Mouse (Mus musculus) intestine, embryonic 16.5 days (tissue): ENCODE data around the gene Ddx23. TPM values are rescaled to one million over a fixed set of nuclear protein-coding genes. Genes with fewer than 3 reads are reported as not detected.

Experiments used
- ATAC-seq: fragments of 200-750 bp; cut with Nextera tagmentation; 2 replicates; pipeline ENCODE4 v1.8.0; 2017; ENCODE audit warnings: moderate TSS enrichment, moderate library complexity
- H3K27ac ChIP-seq: fragments of 300-500 bp; sonication (generic); 2 replicates; pipeline ENCODE4 v1.5.1; 2014; ENCODE audit warnings: mild to moderate bottlenecking, low read length
- H3K27me3 ChIP-seq: fragments of 300-500 bp; sonication (generic); replicated peaks from 2 replicates; pipeline ENCODE4 v1.6.1; 2014; ENCODE audit warnings: low read length, control low read depth, mixed read lengths; ENCODE audit not compliant: control insufficient read depth, insufficient read depth
- H3K36me3 ChIP-seq: fragments of 300-500 bp; sonication (generic); 2 replicates; pipeline ENCODE4 v1.6.1; 2014; ENCODE audit warnings: low read length, control low read depth; ENCODE audit not compliant: control insufficient read depth, insufficient read depth
- H3K4me1 ChIP-seq: fragments of 300-500 bp; sonication (generic); 2 replicates; pipeline ENCODE4 v1.6.1; 2014; ENCODE audit warnings: low read length, control low read depth, mixed read lengths; ENCODE audit not compliant: control insufficient read depth, insufficient read depth
- H3K4me2 ChIP-seq: fragments of 300-500 bp; sonication (generic); 2 replicates; pipeline ENCODE4 v1.6.1; 2014; ENCODE audit warnings: low read depth, low read length, control low read depth
- H3K4me3 ChIP-seq: fragments of 300-500 bp; sonication (generic); 2 replicates; pipeline ENCODE4 v1.5.1; 2014; ENCODE audit warnings: mild to moderate bottlenecking, low read length
- H3K9ac ChIP-seq: fragments of 300-500 bp; sonication (generic); 2 replicates; pipeline ENCODE4 v1.6.1; 2014; ENCODE audit warnings: low read depth, low read length
- H3K9me3 ChIP-seq: fragments of 300-500 bp; sonication (generic); 2 replicates; pipeline ENCODE4 v1.6.1; 2016; ENCODE audit warnings: low read length, control low read depth; ENCODE audit not compliant: control insufficient read depth
- WGBS: fragments of 180-500 bp; shearing (Covaris S2); extraction: QIAGEN DNeasy Blood & Tissue Kit; methylation state at CpG from one replicate; pipeline ENCODE4 v1.1.7; 2014; 5-methylcytosine and 5-hydroxymethylcytosine counted together
- polyA plus RNA-seq: library from polyadenylated mRNA; unstranded; fragments of >200 nt; fragmentation: Nextera tagmentation; extraction: Ambion mirVana; gene quantifications from 2 replicates; pipeline ENCODE4 v1.2.1, GENCODE M21; 2015

Gene Ddx23
- polyA plus RNA-seq, 1 experiment from 2014 or later: 17.6 TPM

DNA sequence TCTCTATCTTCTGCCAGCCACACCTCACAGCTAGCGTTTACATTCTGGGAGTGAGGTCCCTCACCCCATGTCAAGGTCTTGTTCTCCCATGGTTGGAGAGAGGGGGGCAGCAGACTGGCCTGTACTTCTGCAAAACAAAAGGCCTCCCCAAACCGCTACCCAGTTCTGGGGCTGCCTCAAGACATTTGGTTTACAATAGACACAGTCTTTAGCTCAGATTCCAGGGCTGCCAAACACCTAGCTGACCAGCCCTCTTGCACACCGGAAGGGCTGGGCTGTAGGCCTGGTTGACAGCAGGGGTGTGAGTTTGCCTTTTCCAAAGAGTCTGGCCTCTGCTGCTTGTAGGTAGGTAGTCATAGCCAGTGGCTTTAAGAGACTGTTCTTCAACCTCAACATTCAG lies 25.5 kb downstream of the Ddx23 start:
- no peak overlapping the region for H3K27ac ChIP-seq
- peaks cover 3% of the 10 kb centered on the region; the same call in 1 of the 2 replicates for H3K27me3 ChIP-seq
- ATAC-seq: no peak
- H3K4me1 ChIP-seq: peaks cover 27% of the 10 kb centered on the region
- 43% methylated on average over 3 of the region's 3 CpGs for WGBS
- H3K9me3 ChIP-seq: no peaks in the 10 kb centered on the region
- no peak overlapping the region for H3K4me3 ChIP-seq
- no peak overlapping the region for H3K4me2 ChIP-seq
- no peaks in the 10 kb centered on the region for H3K36me3 ChIP-seq
- H3K9ac ChIP-seq: no peak overlapping the region

DNA sequence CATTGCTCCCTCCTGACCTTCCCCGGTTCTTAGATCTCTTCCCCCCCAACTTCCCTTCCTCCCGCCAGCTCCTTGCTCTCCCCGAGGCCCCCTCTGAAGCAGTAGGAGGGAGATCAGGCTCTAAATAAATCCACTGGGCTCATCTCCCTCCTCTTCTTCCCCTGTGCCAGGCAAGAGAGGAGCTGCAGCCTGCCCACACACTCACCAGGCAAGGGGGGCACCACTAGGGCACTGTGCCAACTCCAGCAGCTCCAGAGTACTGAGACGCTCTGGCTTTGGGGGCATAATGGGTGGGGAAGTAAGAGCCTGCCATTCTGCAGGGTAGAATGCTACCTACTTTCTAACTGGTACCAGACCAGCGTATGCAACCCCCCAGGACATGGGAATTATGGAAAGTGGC lies 26.2 kb downstream of the Ddx23 start:
- Histone ChIP-seq H3K4me3 (no peak overlapping the region), H3K4me1 (peaks cover 31% of the 10 kb centered on the region), H3K9ac (peak overlapping the region; percentile 2; the same call in 1 of the 2 replicates), H3K36me3 (no peaks in the 10 kb centered on the region), H3K9me3 (no peaks in the 10 kb centered on the region), H3K27me3 (peaks cover 3% of the 10 kb centered on the region; the same call in 1 of the 2 replicates), H3K27ac (no peak overlapping the region), H3K4me2 (0 out of 2 replicates have a peak overlapping the region, but pooled peaks have one; percentile 98)
- no peak for ATAC-seq
- whole genome bisulfite sequencing: 54% methylated on average over 5 of the region's 5 CpGs

DNA sequence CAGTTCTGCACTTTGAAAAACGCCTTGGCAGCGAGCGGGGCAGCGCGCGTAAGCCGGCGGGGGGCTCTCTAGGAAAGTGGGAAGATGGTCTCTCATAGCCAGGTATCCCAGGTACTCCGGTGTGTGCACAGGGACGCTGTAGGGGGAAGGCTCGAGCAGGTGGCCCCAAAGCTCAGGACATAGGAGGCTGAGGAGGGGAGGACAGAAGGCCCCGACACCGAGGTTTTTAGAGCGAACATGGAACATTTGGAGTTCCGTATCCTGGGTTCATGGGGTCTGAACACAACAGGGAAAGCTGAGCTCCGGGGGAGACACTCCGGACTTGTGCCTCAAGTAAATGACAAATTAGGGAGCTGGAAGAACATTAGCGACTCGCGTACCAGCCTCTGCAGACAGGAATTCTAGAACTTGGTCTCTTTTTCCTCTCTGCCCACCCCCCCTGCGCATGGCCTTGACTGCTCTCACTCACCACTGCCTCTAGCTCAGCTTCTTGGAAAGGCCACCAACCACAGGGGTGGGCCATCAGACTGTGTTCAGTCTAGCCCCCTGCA lies 27.3 kb downstream of the Ddx23 start:
- Histone ChIP-seq H3K36me3 (no peaks in the 10 kb centered on the region), H3K4me2 (peak overlapping the region; percentile 98), H3K4me1 (peaks cover 36% of the 10 kb centered on the region), H3K9ac (peak overlapping the region; percentile 83), H3K9me3 (no peaks in the 10 kb centered on the region), H3K27ac (peak overlapping the region; percentile 84; the same call in 1 of the 2 replicates), H3K27me3 (peaks cover 3% of the 10 kb centered on the region; the same call in 1 of the 2 replicates), H3K4me3 (peak overlapping the region; percentile 83)
- no peak for ATAC-seq
- 7% methylated on average over 21 of the region's 21 CpGs for WGBS

DNA sequence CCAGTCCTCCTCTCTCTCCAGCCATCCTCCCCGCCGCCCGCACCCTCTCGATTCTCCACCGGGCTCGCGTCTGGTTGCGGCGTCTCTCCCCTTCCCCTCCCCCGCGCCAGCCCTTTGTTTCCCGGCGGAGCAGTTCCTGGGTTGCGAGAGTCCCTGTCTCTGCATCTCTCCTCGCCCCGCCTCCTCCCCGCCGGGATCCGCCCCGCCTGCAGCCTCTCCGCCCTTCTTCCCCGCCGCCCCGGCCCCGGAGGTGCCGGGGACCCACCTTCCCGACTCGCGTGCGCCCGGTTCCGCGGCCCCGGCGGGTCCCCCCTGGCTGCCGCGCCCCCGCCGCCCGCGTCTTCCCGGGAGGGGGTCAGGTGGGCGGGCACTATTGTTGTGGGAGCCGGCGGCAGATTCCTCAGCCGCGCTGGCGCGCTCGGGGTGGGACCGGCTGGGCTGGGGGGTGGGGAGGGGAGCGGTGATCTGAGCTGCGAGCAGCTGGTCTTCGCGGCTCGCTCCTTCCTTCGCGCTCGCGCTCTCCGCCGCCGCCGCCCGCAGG lies 28.1 kb downstream of the Ddx23 start:
- Histone ChIP-seq H3K4me2 (peak overlapping the region; percentile 98), H3K9ac (peak overlapping the region; percentile 83), H3K9me3 (no peaks in the 10 kb centered on the region), H3K27me3 (peaks cover 3% of the 10 kb centered on the region; the same call in 1 of the 2 replicates), H3K36me3 (no peaks in the 10 kb centered on the region), H3K27ac (peak overlapping the region; percentile 84), H3K4me3 (peak overlapping the region; percentile 83), H3K4me1 (peaks cover 36% of the 10 kb centered on the region)
- peak; percentile 69 for ATAC-seq
- WGBS: under 1% methylated on average over 47 of the region's 65 CpGs

DNA sequence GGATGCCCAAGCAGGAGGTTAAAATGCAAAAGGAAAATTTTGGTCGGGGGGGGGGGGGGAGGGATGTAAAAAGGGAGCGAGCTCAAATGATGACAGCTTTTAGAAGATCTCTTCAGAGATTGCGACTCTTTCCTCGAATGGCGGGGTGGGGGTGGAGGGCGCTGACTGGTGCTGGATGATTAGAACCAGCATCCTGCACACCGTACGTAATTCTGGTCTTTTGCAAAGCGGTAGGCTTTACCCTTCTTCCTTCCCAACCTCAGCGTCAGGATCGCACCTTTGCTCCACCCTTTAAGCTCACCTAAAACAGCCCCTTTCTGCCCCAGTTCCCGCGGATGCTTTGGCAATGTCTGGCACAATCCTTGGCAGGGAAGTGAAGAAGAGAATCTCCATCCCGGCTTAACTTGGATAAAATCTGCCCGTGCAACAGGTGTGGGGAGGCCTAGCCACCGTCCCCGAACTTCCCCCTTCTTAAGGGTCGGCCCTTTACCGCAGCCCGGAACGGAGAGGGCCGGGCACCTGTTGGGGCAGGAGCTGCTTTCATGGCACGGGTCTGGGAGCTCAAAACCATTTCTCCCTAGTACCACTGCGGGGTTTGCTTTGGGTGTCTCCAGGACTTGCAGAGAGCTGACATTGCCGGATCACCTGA lies 28.7 kb downstream of the Ddx23 start:
- Histone ChIP-seq H3K4me3 (peak overlapping the region; percentile 83), H3K27ac (peak overlapping the region; percentile 84), H3K4me1 (peaks cover 40% of the 10 kb centered on the region), H3K36me3 (no peaks in the 10 kb centered on the region), H3K9me3 (no peaks in the 10 kb centered on the region), H3K4me2 (peak overlapping the region; percentile 98), H3K9ac (peak overlapping the region; percentile 83), H3K27me3 (peaks cover 3% of the 10 kb centered on the region; the same call in 1 of the 2 replicates)
- 3% methylated on average over 25 of the region's 25 CpGs for WGBS
- no peak for ATAC-seq

DNA sequence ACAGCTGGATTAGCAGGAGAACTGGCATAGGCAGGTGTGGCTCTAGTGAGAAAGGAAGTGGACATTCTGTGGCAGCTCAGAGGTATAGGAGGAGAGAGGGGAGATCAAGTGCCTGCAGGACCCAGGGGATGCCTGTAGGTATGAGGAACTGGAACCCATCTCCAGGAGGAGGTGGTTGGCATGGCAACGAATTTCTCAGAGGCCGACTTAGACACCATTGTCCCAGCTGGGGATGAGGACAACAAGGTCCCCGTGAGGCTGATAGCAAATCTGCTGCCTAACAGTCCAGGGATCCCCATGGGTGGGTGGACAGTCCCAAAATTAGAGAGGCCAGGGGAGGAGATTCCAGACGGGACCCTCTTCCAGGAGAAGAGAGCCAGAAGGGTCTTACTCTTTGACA lies 29.8 kb downstream of the Ddx23 start:
- ATAC-seq: no peak
- peaks cover 3% of the 10 kb centered on the region; the same call in 1 of the 2 replicates for H3K27me3 ChIP-seq
- H3K36me3 ChIP-seq: no peaks in the 10 kb centered on the region
- peaks cover 50% of the 10 kb centered on the region for H3K4me1 ChIP-seq
- H3K4me3 ChIP-seq: peak overlapping the region; percentile 83
- no peaks in the 10 kb centered on the region for H3K9me3 ChIP-seq
- WGBS: 7% methylated on average over 4 of the region's 4 CpGs
- peak overlapping the region; percentile 72 for H3K9ac ChIP-seq
- peak overlapping the region; percentile 98 for H3K4me2 ChIP-seq
- H3K27ac ChIP-seq: no peak overlapping the region

DNA sequence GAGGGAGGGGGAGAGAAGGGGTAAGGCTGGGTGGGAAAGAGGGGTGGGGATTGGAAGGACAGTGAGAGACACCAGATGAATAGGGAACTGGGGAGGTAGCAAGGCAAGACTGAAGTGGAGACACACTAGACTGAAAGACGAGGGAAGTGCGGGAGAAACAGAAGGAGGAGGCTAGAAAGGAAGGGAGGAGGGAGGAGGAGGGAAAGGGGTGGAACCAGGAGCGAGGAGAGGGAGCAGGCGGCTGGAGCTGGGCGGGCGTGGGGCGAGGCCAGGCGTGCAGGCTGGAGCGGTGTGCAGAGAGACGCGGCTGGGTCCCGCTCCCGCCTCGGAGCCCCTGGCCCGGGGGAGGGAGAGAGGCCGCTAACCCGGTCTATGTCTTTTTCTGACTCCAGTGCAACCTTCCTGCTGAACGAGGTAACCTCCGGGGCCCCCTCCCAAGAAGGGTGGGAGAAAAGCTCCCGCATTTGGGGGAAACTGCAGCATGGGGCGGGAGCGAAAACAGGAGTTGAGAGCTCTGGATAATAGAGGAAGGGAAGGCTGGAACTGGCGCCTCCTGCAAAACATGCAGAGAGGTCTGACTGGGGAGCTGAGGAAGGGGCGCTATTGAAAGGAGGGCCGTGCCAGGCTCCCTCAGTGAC lies 30.5 kb downstream of the Ddx23 start:
- Histone ChIP-seq H3K27ac (peak overlapping the region; percentile 47), H3K4me3 (peak overlapping the region; percentile 83), H3K36me3 (no peaks in the 10 kb centered on the region), H3K4me2 (peak overlapping the region; percentile 98), H3K4me1 (peaks cover 50% of the 10 kb centered on the region), H3K27me3 (peaks cover 3% of the 10 kb centered on the region; the same call in 1 of the 2 replicates), H3K9ac (peak overlapping the region; percentile 72), H3K9me3 (no peaks in the 10 kb centered on the region)
- peak; percentile 80 for ATAC-seq
- under 1% methylated on average over 25 of the region's 25 CpGs for WGBS

DNA sequence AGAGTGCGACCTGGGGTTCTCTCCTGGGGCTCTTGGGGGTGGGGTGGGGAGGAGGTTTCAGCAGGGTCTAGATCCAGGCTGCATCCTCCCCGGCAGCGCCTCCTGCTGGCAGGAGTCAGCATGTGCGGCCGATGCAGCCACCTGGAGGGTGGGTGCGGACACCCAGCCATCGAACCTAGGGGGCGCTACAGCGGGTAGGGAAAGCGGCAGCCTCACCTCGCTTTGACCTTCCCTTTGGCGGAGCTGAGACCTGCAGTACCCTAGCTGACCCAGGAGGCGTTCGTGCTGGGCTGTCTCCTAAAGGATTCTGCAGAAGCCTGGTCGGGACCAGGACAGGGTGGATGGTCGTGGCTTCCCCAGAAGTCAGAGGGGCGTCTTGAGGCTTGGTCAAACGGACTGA lies 31.2 kb downstream of the Ddx23 start:
- H3K36me3 ChIP-seq: no peaks in the 10 kb centered on the region
- peaks cover 49% of the 10 kb centered on the region for H3K4me1 ChIP-seq
- H3K27ac ChIP-seq: peak overlapping the region; percentile 20; the same call in 1 of the 2 replicates
- peak overlapping the region; percentile 83 for H3K4me3 ChIP-seq
- H3K4me2 ChIP-seq: peak overlapping the region; percentile 98
- H3K27me3 ChIP-seq: peaks cover 3% of the 10 kb centered on the region; the same call in 1 of the 2 replicates
- under 1% methylated on average over 18 of the region's 18 CpGs for WGBS
- peak overlapping the region; percentile 72 for H3K9ac ChIP-seq
- peak; percentile 29 for ATAC-seq
- H3K9me3 ChIP-seq: no peaks in the 10 kb centered on the region

DNA sequence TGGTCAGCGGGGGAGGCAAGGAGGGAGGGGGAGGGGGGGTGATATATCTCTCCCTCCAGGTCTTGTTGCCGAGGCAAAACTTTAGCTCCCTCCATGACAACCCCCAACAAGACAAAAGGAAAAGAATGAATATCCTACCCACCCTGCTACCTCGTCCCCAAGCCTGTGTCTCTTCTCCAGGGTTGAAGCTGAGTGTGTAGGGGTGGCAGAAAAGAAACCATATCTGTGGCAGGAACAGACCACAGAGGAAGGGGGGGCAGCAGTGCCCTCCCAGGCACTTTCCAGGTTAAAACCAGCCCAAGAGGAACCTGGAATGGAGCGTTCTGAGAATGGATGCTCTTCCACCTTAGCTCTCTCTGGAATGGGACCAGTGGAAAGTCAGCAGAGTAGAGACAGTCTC lies 32.2 kb downstream of the Ddx23 start, which contains the start of gene Cacnb3:
TSS of gene Cacnb3 (plus strand) at position 301 of the 400 bp plus-strand sequence.
- 53% methylated on average over 4 of the region's 4 CpGs for WGBS
- H3K4me1 ChIP-seq: peaks cover 55% of the 10 kb centered on the region
- no peak for ATAC-seq
- no peaks in the 10 kb centered on the region for H3K36me3 ChIP-seq
- no peaks in the 10 kb centered on the region for H3K9me3 ChIP-seq
- H3K27me3 ChIP-seq: peaks cover 3% of the 10 kb centered on the region; the same call in 1 of the 2 replicates
- peak within 1 kb of the TSS; percentile 83 for H3K4me3 ChIP-seq
- 0 out of 2 replicates have a peak within 1 kb of the TSS, but pooled peaks have one; percentile 20 for H3K27ac ChIP-seq
- H3K4me2 ChIP-seq: peak within 1 kb of the TSS; percentile 98
- peak within 1 kb of the TSS; percentile 72; the same call in 1 of the 2 replicates for H3K9ac ChIP-seq
